Mouse (Mus musculus) spleen, adult 2 months (tissue): ENCODE data around the gene Chrna7.

ENCODE experiments used
- CTCF ChIP-seq: fragments of 200-500 bp; IDR thresholded peaks from 2 replicates; pipeline ENCODE4 v1.5.1; 2011; ENCODE audit warnings: mild to moderate bottlenecking, inconsistent platforms; ENCODE audit not compliant: insufficient read depth, insufficient read length, insufficient replicate concordance; ENCODE audit errors: extremely low read depth
- POLR2A ChIP-seq: fragments of 200-500 bp; IDR thresholded peaks from 2 replicates; pipeline ENCODE4 v1.6.1; 2011; ENCODE audit warnings: low read depth, low read length, inconsistent platforms

DNA sequence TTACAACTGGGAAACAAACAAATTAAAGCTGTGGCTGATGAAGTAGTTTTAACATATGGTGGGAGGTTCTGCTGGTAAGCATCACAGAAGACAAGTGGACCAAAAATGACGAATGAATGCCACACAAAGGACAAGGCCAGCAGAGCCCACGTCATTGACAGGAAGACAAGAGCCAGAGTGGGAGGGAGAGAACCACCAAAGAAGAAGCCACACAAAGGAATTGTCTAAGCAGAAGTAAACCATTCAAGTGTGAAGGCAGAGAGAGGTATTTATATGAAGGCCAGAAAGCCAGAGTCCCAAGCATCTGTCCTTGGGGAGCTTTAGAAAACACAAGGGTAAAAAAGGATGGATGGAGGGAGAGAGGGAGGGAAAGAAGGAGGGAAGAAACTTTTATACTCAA, 98.7 kb downstream of the Chrna7 start:
- TF ChIP-seq CTCF, result no peak
- TF ChIP-seq POLR2A, result no peak
